Mouse (Mus musculus): ENCODE results near the gene 4430402I18Rik. TPM values are rescaled to one million over a fixed set of nuclear protein-coding genes. Genes with fewer than 3 reads are reported as not detected.

Gene 4430402I18Rik
- polyA plus RNA-seq, 1 experiment from 2014 or later: 0.83 TPM

DNA sequence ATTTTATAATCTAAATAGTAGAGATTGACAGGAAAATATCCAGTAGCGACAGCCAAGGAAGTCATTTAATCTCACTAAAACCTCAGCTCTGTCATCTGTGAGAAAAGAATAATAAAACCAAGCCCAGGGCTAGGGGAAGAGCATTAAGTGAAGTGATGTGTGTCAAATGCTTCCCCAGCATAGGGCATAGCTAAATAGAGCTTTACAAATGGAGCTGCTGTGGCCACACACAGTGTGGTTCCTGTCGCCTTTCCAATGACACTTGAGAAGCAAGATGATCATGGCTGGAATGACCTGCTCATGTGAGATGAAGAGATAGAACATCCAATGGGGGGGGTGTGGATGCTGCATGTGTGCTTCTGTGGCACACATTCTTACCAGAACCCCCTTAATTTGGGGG, 65.5 kb downstream of the 4430402I18Rik start:
- DNase-seq (ENCODE audit: low spot score): no peak

DNA sequence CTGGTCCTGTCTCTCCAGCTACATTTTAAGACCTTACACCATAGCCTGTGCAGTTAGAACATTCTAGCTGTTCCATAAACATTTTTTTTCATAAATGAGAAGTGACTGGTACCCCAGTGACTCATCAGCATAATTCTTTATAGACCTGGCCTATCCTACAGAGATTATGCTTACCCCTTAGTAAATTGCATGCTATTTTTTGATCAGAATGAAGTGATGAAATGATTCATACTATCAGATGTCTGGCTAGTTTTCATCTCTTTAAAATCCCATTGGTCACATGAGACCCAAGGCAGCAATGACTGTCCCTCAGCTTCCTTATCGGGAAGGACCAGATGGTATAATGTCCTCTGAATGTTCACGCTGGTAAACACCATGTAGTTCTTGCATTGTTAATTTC, 66.8 kb downstream of the 4430402I18Rik start:
- no peak for DNase-seq (ENCODE audit: low spot score)

DNA sequence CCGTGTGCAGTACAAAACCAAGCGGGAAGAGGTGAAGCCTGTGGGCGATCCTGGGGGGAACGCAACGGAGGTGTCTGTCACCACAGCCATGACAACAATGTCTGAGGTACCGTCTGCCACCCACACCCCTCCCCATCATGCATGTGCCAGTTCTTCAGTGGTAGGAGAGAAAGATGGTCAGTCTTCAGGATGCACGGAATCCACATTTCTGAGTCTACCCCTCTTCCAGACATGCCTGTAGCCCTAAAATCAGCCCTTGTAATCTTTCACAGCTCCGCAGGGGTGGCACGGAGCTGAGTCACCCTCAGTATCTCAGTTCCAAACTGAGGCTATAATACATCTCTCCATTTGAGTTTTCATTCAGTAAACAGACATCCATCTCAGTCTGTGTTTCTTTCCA, 70.1 kb downstream of the 4430402I18Rik start:
- no peak for DNase-seq (ENCODE audit: low spot score)

DNA sequence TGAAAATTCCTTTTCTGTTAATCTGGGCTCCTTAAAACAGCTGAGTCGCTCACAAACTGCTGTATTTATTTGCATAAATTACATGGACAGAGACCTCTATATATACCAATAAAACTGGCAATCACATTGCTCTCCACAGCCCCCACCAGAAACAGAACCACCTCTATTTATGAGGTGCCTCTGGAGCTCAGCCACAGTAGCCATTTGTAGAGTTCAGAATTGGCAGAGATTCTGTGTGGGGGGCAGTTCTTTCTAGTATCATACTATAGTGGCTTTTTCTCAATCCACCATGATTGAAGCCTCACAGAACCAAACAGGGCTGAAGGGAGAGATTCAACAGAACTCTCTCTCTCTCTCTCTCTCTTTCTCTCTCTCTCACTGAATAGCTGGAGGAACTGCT, 71.0 kb downstream of the 4430402I18Rik start:
- DNase-seq (ENCODE audit: low spot score): no peak

DNA sequence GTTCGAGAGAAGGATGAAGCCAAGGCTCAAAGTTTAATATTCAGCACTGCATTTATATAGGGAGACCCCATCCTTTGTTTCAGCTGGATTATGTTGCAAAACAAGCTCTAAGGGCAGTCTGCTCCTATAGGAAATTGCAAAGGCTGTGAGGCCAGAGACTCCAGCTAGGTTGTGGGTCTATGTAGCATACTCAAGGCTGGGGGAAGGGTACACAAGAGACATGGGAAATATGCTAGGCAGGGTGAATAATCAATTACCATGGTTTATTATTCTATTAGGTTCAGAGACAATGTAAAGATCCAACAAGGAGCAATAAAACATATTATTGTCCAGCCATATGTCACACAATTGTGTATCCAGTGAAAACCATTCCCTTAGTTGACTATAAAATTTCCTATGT, 75.7 kb downstream of the 4430402I18Rik start:
- no peak for DNase-seq (ENCODE audit: low spot score)

DNA sequence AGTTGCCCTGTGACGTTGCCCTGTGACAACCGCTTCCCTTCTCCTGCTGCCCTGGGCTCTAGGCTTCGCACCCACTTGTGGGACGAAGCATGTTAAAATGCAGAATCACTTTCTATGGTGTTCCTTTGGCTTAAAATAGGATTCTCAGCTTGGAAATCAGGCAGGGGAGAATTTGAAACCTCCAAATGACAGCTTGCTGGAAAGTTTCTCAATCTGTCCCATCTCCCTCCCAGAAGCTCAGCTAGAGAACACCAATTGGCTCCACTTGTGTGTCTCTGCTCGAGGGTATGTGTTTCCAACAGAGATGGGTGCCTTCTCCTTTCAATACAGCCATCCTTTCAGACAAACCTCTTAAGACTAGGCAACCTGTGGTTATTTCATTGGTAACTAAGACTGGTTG, 76.4 kb downstream of the 4430402I18Rik start:
- DNase-seq (ENCODE audit: low spot score): no peak

DNA sequence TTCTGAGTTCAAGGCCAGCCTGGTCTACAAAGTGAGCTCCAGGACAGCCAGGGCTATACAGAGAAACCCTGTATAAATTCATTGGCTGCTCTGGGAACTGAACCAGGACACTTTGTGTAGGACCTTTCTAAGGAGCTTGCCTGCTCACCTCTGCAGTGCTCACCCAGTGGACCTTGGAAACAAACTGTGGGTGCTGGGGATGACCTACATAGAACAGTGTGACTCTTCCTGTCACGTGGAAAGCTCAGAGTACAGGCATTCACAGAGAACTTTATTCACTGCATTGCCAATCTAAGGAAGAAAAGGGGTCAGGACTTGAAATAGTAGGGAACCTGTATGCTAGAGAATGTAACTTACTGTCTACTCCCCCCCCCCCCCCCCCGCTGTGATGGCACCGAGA, 78.3 kb downstream of the 4430402I18Rik start:
- DNase-seq (ENCODE audit: low spot score): no peak

DNA sequence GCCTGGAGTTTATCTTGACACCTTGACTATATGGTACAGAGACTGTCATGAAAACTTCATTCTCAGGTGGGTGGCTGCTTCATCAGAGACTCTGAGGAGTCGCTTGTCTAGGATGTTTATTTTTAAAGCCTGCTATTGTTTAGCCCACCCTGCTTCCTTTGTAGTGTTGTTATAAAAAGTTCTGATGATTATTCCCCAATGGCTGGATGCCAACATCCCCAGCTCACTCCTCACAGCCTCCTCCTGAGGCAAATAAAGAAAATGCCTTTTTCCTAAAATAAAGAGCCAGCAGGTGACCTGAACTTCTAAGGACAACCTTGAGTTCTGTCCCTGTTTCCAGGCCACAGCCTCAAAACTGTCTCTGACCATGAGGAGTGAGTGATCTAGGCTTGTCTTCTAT, 79.1 kb downstream of the 4430402I18Rik start:
- DNase-seq (ENCODE audit: low spot score): no peak

DNA sequence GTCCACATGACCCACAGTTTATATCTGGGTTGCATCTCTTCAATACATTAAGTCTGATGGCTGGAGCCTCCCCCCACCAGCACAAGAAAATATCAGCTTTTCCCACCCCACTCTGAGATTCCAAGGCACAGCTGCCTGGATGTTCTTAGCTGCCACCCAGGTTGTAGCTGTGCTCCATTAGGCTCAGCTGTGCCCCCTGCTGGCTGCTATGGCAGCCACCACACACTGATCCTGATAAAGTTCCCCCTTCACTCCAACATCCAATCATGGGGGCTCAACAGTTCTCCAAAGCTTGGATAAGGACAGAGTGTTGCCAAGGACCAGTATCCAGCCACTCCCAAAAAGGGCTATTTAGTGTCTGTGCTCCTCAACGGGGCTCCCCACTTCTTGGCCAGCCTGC, 84.5 kb downstream of the 4430402I18Rik start:
- peak; percentile 26 for DNase-seq (ENCODE audit: low spot score)

DNA sequence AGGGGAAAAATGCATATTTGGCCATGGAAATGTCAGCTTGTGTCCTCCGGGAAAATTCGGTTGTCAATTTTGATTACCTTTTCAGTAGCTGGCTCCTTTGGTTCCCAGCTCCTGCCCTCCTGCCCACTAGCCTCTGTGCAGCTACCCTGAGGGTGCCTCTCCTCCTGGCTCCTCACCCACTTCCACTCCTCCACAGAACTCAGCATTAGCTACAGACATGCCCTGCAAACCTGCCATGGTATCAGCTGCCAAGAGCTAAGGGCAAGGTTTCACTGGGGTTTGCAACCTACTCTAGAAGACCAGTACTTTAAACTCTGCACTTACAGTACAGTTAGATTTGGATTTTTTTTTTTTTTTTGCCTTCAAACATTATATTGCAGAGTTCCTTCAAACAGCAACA, 88.1 kb downstream of the 4430402I18Rik start:
- DNase-seq (ENCODE audit: low spot score): no peak

DNA sequence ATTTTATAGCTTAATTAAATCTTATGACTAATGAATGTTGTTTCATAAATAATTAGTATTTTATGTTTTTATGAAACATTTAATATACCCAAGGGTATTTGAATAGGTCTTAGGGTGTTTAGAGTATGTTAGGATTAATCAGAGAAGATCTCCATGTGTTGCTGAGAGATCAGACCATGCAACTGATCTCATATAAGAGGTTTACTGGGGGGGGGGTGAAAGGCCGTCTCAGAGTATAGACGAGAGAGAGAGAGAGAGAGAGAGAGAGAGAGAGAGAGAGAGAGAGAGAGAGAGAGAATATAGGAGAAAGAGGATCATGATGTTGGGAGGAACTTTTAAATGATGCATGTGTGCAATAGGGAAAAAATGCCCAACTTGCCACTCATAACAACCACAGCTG, 97.2 kb downstream of the 4430402I18Rik start:
- no peak for DNase-seq (ENCODE audit: low spot score)

DNA sequence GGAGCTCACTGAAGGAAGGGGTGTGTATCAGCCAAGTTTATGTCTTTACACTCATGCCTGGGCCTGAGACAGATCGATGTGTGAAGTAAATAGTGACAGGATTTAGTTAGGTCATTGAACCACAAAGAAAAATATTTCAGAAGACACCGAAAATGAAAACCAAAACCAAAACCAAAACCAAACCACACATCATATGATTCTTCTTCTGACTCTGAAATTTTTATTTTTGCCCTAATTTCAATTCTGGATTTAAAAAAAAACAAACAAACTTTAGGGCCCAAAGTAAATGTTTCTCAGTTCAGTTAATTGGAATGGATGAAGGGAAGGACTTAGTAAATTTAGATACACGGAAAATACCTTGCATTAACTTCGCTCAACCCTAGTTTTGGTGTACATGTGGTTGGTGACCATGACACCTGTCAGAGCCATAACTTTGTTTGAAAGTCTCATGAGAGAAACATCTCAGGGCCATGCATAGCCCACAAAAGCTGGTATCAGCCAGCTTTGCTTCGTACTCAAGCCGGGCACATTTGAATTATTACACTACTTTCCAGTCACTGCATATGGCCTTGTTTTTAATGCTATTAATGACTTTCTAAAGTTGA, 98.2 kb downstream of the 4430402I18Rik start:
- no peak for DNase-seq (ENCODE audit: low spot score)

DNA sequence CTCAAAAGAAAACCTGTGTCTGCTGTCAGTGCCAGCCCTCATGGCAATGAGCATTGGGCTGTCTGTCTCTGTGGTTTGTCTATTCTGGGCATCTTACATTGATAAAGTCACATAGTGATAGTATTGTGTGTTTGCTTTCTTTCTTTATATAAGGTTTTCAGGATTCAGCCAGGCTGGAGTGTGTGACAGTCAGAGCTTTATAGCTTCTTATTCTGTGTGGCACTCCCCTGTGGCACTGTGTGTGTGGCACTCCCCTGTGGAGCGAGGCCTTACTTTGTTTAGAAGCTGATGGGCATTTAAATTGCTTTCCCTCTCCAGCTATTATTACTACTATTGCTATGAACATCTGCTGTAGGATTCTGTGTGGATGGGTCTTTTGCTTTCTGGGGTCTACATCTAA, 102.1 kb downstream of the 4430402I18Rik start:
- no peak for DNase-seq (ENCODE audit: low spot score)

DNA sequence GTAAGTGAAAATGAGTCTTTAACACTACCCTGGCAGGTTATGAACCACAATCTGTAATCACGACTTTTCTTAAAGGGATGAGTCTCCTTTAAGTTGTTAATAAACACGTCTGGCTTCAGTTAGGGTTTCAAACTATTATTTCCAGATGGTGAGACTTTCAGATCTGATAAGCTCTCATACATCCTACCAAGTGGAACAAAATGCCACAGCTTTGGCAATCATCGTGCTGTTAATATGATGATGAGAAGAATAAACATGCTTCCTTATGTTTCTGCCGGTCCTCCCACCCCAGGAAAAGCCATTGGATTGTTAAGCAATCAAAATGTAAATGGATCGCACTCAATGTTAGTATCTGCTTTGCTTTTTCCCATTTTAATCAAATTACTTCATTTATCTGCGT, 102.6 kb downstream of the 4430402I18Rik start:
- DNase-seq (ENCODE audit: low spot score): no peak

DNA sequence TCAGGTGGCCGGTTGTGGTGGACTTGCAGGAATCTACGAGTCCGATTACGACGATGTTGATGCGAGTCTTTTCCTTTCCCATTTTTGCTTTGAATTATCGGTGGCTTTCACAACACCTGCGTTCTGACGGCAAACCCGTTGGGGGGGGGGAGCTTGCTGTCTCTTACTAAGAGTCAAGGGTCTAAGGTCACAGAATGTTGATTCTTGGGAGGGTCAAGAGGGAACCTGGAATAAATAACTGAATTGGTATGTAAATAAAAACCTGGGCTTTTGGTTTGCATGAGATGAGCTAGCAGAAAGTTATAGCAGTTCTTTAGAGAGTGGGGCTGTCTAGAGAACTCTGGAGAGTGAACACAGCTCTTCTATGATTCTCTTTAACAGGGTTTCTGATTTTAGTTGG, 104.0 kb downstream of the 4430402I18Rik start:
- DNase-seq (ENCODE audit: low spot score): no peak

DNA sequence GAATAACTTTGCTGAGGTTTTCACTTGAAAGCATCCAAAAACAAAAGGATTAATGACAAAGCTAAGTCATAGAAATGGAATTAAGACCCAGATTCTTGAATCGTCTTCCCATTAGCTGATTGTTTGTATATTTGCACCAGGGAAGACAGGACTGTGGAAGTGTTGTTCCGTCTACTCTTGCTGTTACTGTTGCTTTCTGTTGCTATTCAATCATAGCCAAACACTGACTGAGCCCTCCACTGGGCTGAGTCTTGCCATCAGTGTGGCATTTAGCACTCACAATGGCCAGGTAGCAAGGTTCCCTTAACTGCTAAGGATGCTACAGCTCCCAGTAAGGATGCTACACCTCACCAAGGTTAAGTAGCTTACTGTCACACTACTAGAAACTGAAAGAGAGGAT, 107.4 kb downstream of the 4430402I18Rik start:
- no peak for DNase-seq (ENCODE audit: low spot score)

DNA sequence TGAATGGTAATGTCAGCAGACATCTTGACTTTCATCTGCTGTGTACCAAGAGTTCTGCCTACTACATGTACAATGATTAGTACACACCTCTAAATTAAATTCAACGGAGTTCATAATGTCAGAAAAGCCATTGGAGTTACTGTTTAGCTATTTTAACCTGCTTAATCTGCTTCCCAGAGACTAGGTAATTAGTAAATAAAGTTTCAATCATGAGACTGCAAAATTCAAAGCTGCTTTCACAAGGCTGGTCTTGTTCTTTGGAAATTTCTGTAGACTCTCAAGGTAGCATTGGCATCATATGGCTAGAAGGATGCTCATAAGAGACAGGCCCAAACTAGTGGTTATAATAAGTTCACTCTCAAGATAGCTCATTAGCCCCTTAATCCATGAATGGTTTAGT, 112.8 kb downstream of the 4430402I18Rik start:
- DNase-seq (ENCODE audit: low spot score): no peak

DNA sequence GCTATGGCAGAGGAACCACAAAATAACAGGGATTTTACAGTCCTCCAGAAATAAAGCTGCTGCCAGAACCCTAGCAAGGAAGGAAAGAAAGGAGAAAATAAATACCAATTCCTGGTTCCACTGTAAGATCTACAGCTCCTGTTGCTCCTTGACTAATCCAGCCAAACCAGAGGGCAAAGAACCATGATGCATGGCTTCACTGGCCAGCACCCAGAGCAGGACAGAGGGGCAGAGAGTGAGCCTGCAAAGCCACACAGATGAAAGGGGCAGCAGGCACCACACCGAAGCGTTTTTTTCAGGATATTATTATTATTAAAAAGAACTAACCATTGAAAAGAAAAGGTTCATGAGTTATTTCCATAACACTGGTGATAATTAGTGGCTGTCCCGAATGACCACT, 115.6 kb downstream of the 4430402I18Rik start:
- DNase-seq (ENCODE audit: low spot score): no peak

DNA sequence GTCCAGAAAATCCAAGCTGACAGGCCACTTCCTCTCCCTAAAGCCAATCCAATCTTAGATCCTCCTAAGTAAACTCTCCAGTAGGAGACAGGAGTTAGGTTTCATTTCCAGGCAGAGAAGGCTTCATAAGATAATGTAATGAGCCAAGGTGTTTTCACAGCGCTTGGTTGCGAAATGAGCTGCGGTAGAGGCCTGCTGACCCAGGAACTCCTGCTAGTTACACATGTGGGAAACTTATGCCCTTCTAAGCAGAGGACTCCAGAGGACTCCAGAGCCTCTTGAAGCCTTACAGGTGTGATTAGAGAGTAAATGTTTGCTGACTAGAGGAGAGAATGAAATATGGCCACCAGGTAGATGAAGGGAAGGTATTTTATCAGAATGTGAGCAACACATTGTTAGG, 117.1 kb downstream of the 4430402I18Rik start:
- DNase-seq (ENCODE audit: low spot score): no peak

DNA sequence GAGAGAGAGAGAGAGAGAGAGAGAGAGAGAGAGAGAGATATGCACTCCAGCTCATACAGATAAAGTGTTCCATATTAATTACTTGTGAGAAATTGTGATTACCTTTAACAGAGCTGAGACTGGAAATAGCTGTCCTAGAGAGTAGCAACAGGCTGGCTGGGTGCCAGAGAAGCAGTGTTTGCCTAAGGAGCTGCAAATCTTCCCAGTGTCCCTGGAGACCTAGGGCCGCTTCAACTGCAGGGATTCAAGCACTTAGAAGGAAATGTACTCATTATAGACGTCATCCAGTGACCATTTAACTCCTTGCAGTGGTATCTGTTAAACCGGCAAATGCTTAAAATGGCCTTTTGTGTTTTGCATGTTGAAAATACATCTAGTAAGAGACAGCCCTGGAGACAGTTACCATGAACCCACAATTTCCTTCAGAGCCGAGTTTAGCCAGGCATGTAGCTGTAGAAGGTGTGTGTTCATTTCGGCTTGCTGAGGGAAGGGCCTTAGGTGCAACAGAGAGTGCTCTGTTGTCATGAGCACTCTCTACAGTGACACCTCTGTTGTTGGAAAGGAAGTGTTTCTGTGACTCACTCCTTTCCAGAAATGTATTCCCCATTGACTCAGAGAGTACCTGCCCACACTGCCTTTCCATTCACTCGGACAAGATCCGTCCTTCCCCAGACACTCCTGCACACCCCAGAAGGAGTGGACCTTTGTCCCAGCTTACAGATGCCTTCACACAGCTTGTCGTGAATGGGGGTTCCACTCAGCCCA, 122.5 kb downstream of the 4430402I18Rik start:
- DNase-seq (ENCODE audit: low spot score): no peak
